Mouse (Mus musculus) lung, postnatal 0 days (tissue): ENCODE measurements around the gene Sf3b6. TPM values are rescaled to one million over a fixed set of nuclear protein-coding genes. Genes with fewer than 3 reads are reported as not detected.
A peak's percentile ranks its signal among the peaks of the same experiment; 100 is the strongest.

Experiments used
- ATAC-seq: fragments of 200-750 bp; cut with Nextera tagmentation; 2 replicates; pipeline ENCODE4 v1.8.0; 2017; ENCODE audit warnings: moderate library complexity
- DNase-seq: peaks from one replicate; pipeline ENCODE4 v3.0.0-alpha.2; 2016; ENCODE audit warnings: low spot score
- H3K27ac ChIP-seq: fragments of 300-500 bp; sonication (generic); 2 replicates; pipeline ENCODE4 v1.5.1; 2014; ENCODE audit warnings: antibody characterized with exemption, mild to moderate bottlenecking, low read length, mixed read lengths
- H3K27me3 ChIP-seq: fragments of 300-500 bp; sonication (generic); replicated peaks from 2 replicates; pipeline ENCODE4 v1.6.1; 2014; ENCODE audit warnings: low read length, mixed read lengths; ENCODE audit not compliant: insufficient read depth
- H3K36me3 ChIP-seq: fragments of 300-500 bp; sonication (generic); 2 replicates; pipeline ENCODE4 v1.6.1; 2014; ENCODE audit warnings: low read length, mixed read lengths; ENCODE audit not compliant: insufficient read depth
- H3K4me1 ChIP-seq: fragments of 300-500 bp; sonication (generic); 2 replicates; pipeline ENCODE4 v1.6.1; 2014; ENCODE audit warnings: antibody characterized with exemption, low read depth, low read length, mixed read lengths; ENCODE audit not compliant: insufficient read depth
- H3K4me2 ChIP-seq: fragments of 300-500 bp; sonication (generic); replicated peaks from 2 replicates; pipeline ENCODE4 v1.6.1; 2014; ENCODE audit warnings: low read depth, mild to moderate bottlenecking, low read length, moderate library complexity, mixed read lengths
- H3K4me3 ChIP-seq: fragments of 300-500 bp; sonication (generic); 2 replicates; pipeline ENCODE4 v1.5.1; 2014; ENCODE audit warnings: low read depth, low read length
- H3K9ac ChIP-seq: fragments of 300-500 bp; sonication (generic); replicated peaks from 2 replicates; pipeline ENCODE4 v1.6.1; 2014; ENCODE audit warnings: low read depth, mild to moderate bottlenecking
- H3K9me3 ChIP-seq: fragments of 300-500 bp; sonication (generic); 2 replicates; pipeline ENCODE4 v1.6.1; 2016; ENCODE audit warnings: low read length, mixed read lengths
- CTCF ChIP-seq: IDR thresholded peaks from 2 replicates; pipeline ENCODE4 v1.5.1; 2016; ENCODE audit warnings: antibody characterized with exemption, mild to moderate bottlenecking
- EP300 ChIP-seq: IDR thresholded peaks from 2 replicates; pipeline ENCODE4 v1.6.1; 2016; ENCODE audit warnings: antibody characterized with exemption, mild to moderate bottlenecking, control low read depth
- whole genome bisulfite sequencing: fragments of 180-500 bp; shearing (Covaris S2); extraction: QIAGEN DNeasy Blood & Tissue Kit; methylation state at CpG from one replicate; pipeline ENCODE4 v1.1.7; 2014; 5-methylcytosine and 5-hydroxymethylcytosine counted together
- polyA plus RNA-seq: library from polyadenylated mRNA; unstranded; fragments of >200 nt; fragmentation: Nextera tagmentation; extraction: Ambion mirVana; gene quantifications from 2 replicates; pipeline ENCODE4 v1.2.1, GENCODE M21; 2015

Sf3b6 gene
- polyA plus RNA-seq, 1 experiment from 2014 or later = 204 TPM

DNA sequence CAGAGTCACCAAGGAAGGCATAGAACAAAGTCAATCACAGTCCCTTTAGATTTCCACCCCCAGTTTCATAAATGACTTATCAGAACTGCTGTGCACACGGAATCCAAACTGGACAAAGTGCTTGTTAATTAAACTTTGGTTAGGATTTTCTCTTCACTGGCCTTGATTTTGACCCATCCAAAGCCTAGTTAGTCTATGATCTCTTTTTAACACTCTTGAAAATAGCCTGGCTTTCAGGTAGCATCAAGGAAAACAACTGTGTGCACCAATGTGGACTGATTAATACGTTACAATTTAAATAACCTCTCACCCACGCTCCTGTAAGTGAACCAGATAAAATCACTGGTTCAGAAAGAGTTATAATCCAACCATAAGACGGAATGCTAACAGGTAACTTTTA lies 6.3 kb upstream of the Sf3b6 start:
- H3K4me2 ChIP-seq = no peak overlapping the region
- no peak overlapping the region for H3K4me3 ChIP-seq
- no peaks in the 10 kb centered on the region for H3K36me3 ChIP-seq
- no peak overlapping the region for H3K9ac ChIP-seq
- 78% methylated on average over 4 of the region's 4 CpGs for WGBS
- H3K9me3 ChIP-seq = no peaks in the 10 kb centered on the region
- TF ChIP-seq CTCF (no peak), EP300 (no peak)
- H3K4me1 ChIP-seq = no peaks in the 10 kb centered on the region
- no peak for DNase-seq
- H3K27ac ChIP-seq = no peak overlapping the region
- ATAC-seq = no peak
- no peaks in the 10 kb centered on the region for H3K27me3 ChIP-seq

DNA sequence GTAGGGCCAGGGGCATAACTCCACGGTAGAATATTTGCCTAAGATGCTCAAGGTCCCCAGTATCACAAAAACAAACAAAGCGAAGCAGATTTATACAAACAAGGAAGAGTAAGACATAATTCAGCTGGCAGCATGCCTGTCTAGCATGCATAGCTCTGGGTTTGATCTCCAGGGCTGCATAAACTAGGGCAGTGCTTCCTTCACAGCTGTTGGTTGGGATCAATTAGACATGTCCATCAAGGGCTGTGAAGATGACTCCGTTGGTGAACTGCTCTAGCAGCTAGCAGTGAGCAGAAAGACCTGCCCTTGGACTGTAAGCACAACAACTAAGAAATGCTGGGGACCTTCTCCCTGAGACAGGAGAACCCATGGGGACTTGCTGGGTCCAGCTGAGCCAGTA lies 5.6 kb upstream of the Sf3b6 start:
- no peak overlapping the region for H3K27ac ChIP-seq
- no peaks in the 10 kb centered on the region for H3K9me3 ChIP-seq
- no peak for DNase-seq
- H3K36me3 ChIP-seq = no peaks in the 10 kb centered on the region
- no peak overlapping the region for H3K4me2 ChIP-seq
- 33% methylated on average over 3 of the region's 3 CpGs for WGBS
- no peak for ATAC-seq
- no peak overlapping the region for H3K9ac ChIP-seq
- H3K27me3 ChIP-seq = no peaks in the 10 kb centered on the region
- H3K4me1 ChIP-seq = no peaks in the 10 kb centered on the region
- no peak overlapping the region for H3K4me3 ChIP-seq
- no peak for TF ChIP-seq EP300
- no peak for TF ChIP-seq CTCF

DNA sequence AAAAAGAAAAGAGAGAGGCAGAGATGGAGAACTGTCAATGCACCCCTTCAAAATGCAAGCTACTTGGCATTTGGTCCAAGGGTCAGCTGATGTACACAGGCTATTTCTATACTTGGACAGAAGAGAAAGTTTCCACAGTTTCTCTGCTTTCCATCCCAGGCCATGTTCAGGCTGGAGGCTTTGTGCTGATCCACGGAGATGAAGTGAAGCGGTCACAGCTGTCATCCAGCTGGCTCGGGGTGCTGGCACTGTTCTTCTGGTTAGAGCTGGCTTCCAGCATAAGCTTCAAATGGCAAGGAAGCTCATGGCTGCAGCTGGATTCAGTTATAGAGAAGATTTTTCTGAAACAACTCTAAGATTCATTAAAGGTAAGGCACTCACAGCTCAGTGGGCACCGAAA lies 3.7 kb upstream of the Sf3b6 start:
- 66% methylated on average over 4 of the region's 4 CpGs for WGBS
- Histone ChIP-seq H3K4me1 (no peaks in the 10 kb centered on the region), H3K4me3 (no peak overlapping the region), H3K4me2 (no peak overlapping the region), H3K9me3 (no peaks in the 10 kb centered on the region), H3K27me3 (no peaks in the 10 kb centered on the region), H3K9ac (no peak overlapping the region), H3K36me3 (no peaks in the 10 kb centered on the region), H3K27ac (0 out of 2 replicates have a peak overlapping the region, but pooled peaks have one; percentile 32)
- DNase-seq (peak; percentile 75), ATAC-seq (peak; percentile 53)
- TF ChIP-seq CTCF = no peak
- no peak for TF ChIP-seq EP300

DNA sequence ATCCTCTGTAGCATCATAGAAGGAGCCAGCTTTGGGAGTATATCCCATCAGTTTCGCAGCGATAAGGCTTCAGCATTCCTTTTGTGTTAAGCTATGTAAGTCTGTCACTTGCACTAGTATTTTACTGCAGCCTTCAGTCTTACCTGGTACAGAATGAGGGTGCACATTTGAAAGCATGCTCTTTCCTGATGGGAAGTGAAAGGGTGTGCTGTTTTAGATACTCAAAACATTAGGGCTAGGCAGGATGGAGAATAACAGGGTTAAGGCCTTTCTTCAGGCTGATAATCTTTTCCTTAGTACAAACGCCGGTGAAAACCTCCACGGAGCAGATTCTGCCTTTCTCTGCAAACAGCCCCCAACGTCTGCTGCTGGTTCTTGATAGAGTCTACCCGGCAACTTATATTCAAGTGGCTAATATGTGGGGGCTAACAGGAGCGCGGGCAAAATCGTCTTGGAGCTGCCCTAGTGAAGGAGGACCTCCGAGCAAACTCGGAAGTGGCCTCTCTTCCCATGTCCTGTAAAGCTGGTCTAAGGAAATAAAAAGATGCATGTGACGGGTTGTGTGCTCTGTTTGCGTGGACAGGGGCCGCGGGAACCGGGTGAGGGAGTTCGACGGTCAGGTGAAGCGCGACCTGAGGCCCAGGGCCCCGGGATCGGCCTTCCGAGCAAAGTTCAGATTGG lies 524 bp upstream of the Sf3b6 start:
- H3K4me1 ChIP-seq = no peaks in the 10 kb centered on the region
- H3K9ac ChIP-seq = peak overlapping the region; percentile 67
- H3K4me3 ChIP-seq = peak overlapping the region; percentile 87
- peak overlapping the region; percentile 80 for H3K4me2 ChIP-seq
- H3K27me3 ChIP-seq = no peaks in the 10 kb centered on the region
- ATAC-seq = peak; percentile 64
- DNase-seq = no peak
- 7% methylated on average over 24 of the region's 24 CpGs for WGBS
- H3K27ac ChIP-seq = peak overlapping the region; percentile 91
- peaks cover 8% of the 10 kb centered on the region for H3K36me3 ChIP-seq
- no peaks in the 10 kb centered on the region for H3K9me3 ChIP-seq
- TF ChIP-seq CTCF (no peak), EP300 (no peak)

DNA sequence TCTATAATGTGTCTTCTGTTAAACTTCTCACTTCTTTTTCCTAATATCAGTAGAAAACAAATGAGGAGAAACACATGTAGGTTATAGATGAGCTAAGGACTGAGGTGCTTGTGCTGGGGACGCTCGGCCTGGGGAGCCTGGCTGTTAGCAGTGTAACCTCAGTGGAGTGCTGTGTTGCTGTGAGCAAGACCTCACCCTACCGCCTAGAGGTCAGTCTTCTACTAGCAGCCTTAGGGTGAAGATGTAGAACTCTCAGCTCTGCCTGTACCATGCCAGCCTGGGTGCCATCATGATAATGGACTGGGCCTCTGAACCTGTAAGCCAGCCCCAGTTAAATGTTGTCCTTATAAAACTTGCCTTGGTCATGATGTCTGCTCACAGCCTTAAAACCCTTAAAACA lies 9.9 kb downstream of the Sf3b6 start:
- ATAC-seq (no peak), DNase-seq (no peak)
- Histone ChIP-seq H3K27me3 (no peaks in the 10 kb centered on the region), H3K4me3 (no peak overlapping the region), H3K4me1 (no peaks in the 10 kb centered on the region), H3K27ac (no peak overlapping the region), H3K36me3 (peaks cover 9% of the 10 kb centered on the region; the same call in 1 of the 2 replicates), H3K4me2 (no peak overlapping the region), H3K9me3 (no peaks in the 10 kb centered on the region), H3K9ac (no peak overlapping the region)
- WGBS = 74% methylated on average over 3 of the region's 3 CpGs
- TF ChIP-seq EP300 (no peak), CTCF (no peak)

DNA sequence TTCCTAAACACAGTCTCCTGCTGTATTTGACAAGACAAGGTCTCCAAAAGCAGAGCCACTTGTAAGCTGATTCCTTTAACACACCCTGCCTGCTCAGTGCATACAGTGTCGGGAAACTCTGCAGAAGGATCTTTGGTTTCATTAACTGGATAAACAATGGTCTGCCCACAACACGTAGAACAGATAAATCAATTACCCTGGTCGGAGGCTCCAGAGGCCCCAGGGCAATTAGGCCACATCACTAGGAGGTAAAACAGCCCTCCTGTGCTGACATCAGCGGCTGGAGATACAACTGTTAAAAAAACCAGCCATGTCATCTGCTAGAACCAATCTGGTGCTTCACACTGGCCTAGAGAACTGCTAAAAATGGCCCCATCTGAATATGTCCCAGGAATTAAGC lies 19.6 kb downstream of the Sf3b6 start:
- DNase-seq (no peak), ATAC-seq (no peak)
- Histone ChIP-seq H3K27me3 (no peaks in the 10 kb centered on the region), H3K4me2 (no peak overlapping the region), H3K9me3 (no peaks in the 10 kb centered on the region), H3K9ac (no peak overlapping the region), H3K4me3 (no peak overlapping the region), H3K4me1 (peaks cover 4% of the 10 kb centered on the region; the same call in 1 of the 2 replicates), H3K27ac (no peak overlapping the region), H3K36me3 (0 out of 2 replicates have a peak, but pooled peaks cover 2% of the 10 kb centered on the region)
- TF ChIP-seq EP300 (no peak), CTCF (no peak)
- WGBS = 25% methylated on average over 4 of the region's 4 CpGs
